Mouse (Mus musculus): ENCODE results near the gene Metap1. TPM values are rescaled to one million over a fixed set of nuclear protein-coding genes. Genes with fewer than 3 reads are reported as not detected.

Gene Metap1
- total RNA-seq (2014; rRNA removed) (50.7 and 60.4 TPM in 2 replicates), polyA plus RNA-seq (2015; fragmentation: Nextera tagmentation; extraction: Ambion mirVana) (49.8 and 51.0 TPM in 2 replicates)

DNA sequence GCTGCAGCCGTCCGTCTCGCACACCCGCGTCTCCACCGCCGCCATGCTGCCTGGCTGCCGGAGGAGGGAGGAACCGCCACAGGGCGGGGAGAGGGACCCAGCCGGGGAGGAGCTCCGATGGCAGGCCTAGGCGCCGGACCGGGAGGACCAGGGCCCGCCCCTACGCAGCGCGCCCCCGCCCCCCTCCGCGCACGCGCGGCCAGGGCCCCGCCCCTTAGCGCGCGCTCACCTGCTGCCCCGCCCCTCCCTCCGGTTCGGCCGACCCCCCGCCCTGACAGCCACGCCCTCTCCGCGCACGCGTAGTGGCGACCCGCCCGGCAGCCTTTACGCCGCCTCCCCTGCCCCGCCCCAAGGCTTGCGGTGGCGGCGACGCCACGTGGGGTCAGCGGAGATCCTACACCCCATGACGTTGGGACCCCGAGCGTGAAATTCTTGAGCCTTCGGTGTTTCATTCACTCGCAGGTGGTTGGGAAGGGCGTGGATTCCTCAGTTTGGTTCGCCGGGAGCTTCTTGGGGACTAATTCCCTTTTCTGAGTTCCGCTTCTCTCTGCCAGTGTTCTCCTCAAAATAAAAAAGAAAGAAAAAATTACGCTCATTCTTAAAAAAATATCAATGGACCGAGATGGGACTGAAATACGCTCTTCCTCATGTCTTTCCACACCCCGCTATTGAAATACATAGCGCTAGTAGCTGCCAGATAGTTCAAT lies at the start of gene Metap1:
Gene Metap1 (minus strand): TSS at position 189 of the 707 bp plus-strand sequence.
- H3K4me3 ChIP-seq (ENCODE audit: low read depth, low read length) = peak within 1 kb of the TSS; percentile 93
- no peaks in the 10 kb centered on the region for H3K27me3 ChIP-seq (ENCODE audit: insufficient read depth, low read length)
- 2% methylated on average over 41 of the region's 65 CpGs for WGBS
- H3K4me1 ChIP-seq (ENCODE audit: insufficient read depth, low read length) = no peaks in the 10 kb centered on the region; the same call in 1 of the 2 replicates
- H3K36me3 ChIP-seq (ENCODE audit: insufficient read depth, low read length) = no peaks in the 10 kb centered on the region
- TF ChIP-seq CTCF (IDR thresholded peaks at IDR 0.05) = peak; percentile 20; the same call in 1 of the 2 replicates
- no peaks in the 10 kb centered on the region for H3K9me3 ChIP-seq (ENCODE audit: low read length)
- peak within 1 kb of the TSS; percentile 86 for H3K9ac ChIP-seq (replicated peaks; ENCODE audit: low read length, poor library complexity, severe bottlenecking)
- ATAC-seq (ENCODE audit: low FRiP score) (peak; percentile 97), DNase-seq (ENCODE audit: low spot score) (peak; percentile 96)
- H3K4me2 ChIP-seq (ENCODE audit: low read depth, low read length, poor library complexity, severe bottlenecking) = peak within 1 kb of the TSS; percentile 79
- H3K27ac ChIP-seq (ENCODE audit: low read depth, low read length) = peak within 1 kb of the TSS; percentile 57

DNA sequence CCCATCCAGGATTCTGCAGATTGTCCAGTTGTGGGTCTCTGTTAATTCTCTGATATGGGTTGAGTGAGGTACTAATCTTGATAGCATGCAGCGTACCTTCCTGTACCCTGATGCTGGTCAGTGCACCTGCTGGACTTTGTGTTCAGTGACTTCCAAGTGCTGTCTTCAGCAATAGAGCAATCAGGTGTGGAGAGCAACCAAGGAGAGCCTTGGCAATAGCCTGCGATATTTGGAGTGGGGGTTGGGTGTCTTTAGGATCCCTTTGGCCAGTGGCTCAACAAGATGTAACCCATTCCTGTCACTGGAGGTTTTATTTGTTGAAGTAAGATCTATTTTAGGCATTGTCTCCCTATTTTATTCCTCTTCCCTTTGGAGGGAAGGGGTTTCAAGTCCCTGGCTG lies 46.7 kb upstream of the Metap1 start:
- Histone ChIP-seq H3K9me3 (ENCODE audit: low read length) (no peaks in the 10 kb centered on the region), H3K36me3 (ENCODE audit: insufficient read depth, low read length) (no peaks in the 10 kb centered on the region), H3K4me3 (ENCODE audit: low read depth, low read length) (no peak overlapping the region), H3K4me1 (ENCODE audit: insufficient read depth, low read length) (no peaks in the 10 kb centered on the region), H3K9ac (replicated peaks; ENCODE audit: low read length, poor library complexity, severe bottlenecking) (no peak overlapping the region), H3K27me3 (ENCODE audit: insufficient read depth, low read length) (no peaks in the 10 kb centered on the region), H3K4me2 (ENCODE audit: low read depth, low read length, poor library complexity, severe bottlenecking) (no peak overlapping the region), H3K27ac (ENCODE audit: low read depth, low read length) (no peak overlapping the region)
- ATAC-seq (ENCODE audit: low FRiP score) = no peak
- no peak for TF ChIP-seq CTCF (IDR thresholded peaks at IDR 0.05)
- WGBS = 98% methylated on average over 2 of the region's 2 CpGs
- DNase-seq (ENCODE audit: low spot score) = no peak

DNA sequence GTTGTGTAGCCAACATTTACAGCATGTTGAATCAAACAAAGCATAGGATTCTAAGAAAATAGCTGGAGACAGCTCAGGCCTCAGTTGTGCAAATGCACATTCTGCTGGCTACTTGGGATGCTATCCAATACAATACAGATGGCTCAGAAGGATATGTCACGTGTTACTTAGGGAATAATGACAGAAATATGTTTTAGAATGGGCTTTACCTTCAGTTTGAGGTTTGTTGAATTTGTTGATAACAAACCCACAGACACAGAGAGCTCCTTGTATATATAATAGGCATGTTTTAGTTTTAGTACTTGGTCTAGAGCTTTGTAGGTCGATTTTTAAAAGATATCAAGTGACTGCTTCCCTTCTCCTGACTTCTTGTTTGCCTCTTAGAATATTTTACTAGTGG lies 43.4 kb upstream of the Metap1 start:
- H3K27ac ChIP-seq (ENCODE audit: low read depth, low read length) = no peak overlapping the region
- no peak for DNase-seq (ENCODE audit: low spot score)
- H3K4me2 ChIP-seq (ENCODE audit: low read depth, low read length, poor library complexity, severe bottlenecking) = no peak overlapping the region
- no peak overlapping the region for H3K4me3 ChIP-seq (ENCODE audit: low read depth, low read length)
- no peaks in the 10 kb centered on the region for H3K9me3 ChIP-seq (ENCODE audit: low read length)
- no peaks in the 10 kb centered on the region for H3K27me3 ChIP-seq (ENCODE audit: insufficient read depth, low read length)
- ATAC-seq (ENCODE audit: low FRiP score) = no peak
- no peaks in the 10 kb centered on the region for H3K4me1 ChIP-seq (ENCODE audit: insufficient read depth, low read length)
- no peak overlapping the region for H3K9ac ChIP-seq (replicated peaks; ENCODE audit: low read length, poor library complexity, severe bottlenecking)
- 70% methylated on average over 2 of the region's 2 CpGs for WGBS
- TF ChIP-seq CTCF (IDR thresholded peaks at IDR 0.05) = no peak
- H3K36me3 ChIP-seq (ENCODE audit: insufficient read depth, low read length) = no peaks in the 10 kb centered on the region

DNA sequence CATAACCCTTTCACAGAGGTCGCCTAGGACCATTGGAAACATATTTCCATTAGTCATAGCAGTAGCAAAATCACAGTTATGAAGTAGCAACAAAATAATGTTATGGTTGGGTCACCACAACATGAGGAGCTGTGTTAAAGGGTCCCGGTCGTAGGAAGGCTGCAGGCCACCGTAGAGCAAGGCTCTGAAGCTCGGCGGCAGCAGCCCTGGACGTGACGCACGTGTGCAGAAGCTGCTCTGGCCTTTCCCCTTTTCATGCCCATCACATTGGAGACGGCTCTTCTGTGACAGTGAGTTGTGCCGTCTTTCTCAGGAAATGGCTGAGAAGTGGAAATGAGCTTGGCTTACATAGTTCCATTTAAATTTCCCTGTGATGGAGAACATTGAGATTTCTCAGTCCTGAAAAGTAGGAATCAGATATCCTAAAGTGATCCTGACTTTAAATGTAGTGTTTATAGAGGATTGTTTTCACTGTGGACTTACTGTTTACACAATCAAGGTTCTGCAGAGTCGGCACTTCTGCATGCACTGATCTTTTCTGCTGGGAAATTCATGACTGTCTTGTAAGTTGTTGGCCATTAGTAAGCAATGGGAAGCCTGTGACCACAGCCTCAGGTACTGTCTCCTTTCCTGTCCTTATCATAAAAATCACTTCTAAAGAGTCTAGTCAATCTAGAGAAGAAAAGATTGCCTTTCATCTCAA lies 42.3 kb upstream of the Metap1 start:
- H3K27me3 ChIP-seq (ENCODE audit: insufficient read depth, low read length) = no peaks in the 10 kb centered on the region
- WGBS = 58% methylated on average over 12 of the region's 12 CpGs
- ATAC-seq (ENCODE audit: low FRiP score) = no peak

DNA sequence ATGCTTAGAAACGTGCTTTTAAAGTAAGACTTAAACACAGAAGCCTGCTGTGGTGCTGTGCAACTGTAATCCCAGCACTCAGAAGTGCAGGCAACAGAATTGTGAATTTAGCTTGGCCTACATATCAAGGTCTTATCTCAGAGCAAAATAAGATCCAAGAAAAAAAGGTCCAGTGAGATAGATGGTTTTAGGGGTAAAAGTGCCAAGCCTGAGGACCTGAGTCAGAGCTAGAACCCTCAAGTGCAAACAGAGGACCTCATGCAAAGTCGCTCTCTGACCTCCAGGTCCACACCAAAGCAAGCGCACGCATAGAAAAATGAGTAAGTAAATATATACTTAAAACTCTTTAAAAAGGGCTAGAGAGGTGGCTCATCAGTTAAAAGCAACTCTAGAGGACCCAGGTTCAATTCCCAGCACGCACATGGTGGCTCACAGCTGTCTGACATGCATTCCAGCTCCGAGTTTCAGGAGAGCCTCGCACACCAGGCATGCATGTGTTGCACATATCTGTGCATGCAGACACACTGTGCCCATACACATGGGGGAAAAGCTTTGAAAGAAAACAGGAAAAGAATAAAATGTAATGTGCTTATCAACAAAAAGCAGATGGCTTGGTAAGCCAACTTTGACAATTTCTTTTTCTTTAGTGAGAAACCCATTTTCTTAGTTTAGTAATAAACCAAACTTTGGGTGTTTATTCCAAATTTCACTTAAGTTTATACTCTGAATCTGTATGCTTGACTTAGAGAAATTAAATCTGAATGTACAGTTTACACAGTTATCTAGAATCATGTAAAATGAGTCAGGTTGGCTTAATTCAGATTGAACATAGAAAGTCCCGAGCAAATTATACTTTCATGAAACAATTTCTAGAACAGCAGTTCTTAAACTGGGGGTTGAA lies 41.5 kb upstream of the Metap1 start:
- no peaks in the 10 kb centered on the region for H3K27me3 ChIP-seq (ENCODE audit: insufficient read depth, low read length)
- H3K9ac ChIP-seq (replicated peaks; ENCODE audit: low read length, poor library complexity, severe bottlenecking) = no peak overlapping the region
- H3K9me3 ChIP-seq (ENCODE audit: low read length) = no peaks in the 10 kb centered on the region
- WGBS = 77% methylated on average over 8 of the region's 8 CpGs
- no peaks in the 10 kb centered on the region for H3K36me3 ChIP-seq (ENCODE audit: insufficient read depth, low read length)
- H3K4me2 ChIP-seq (ENCODE audit: low read depth, low read length, poor library complexity, severe bottlenecking) = no peak overlapping the region
- DNase-seq (ENCODE audit: low spot score) (no peak), ATAC-seq (ENCODE audit: low FRiP score) (no peak)
- no peaks in the 10 kb centered on the region for H3K4me1 ChIP-seq (ENCODE audit: insufficient read depth, low read length)
- H3K27ac ChIP-seq (ENCODE audit: low read depth, low read length) = no peak overlapping the region
- no peak overlapping the region for H3K4me3 ChIP-seq (ENCODE audit: low read depth, low read length)
- no peak for TF ChIP-seq CTCF (IDR thresholded peaks at IDR 0.05)

More for the DNA sequence above, 42.3 kb upstream of the Metap1 start:
- Histone ChIP-seq H3K4me1 (ENCODE audit: insufficient read depth, low read length) (no peaks in the 10 kb centered on the region), H3K4me3 (ENCODE audit: low read depth, low read length) (no peak overlapping the region), H3K4me2 (ENCODE audit: low read depth, low read length, poor library complexity, severe bottlenecking) (no peak overlapping the region), H3K27ac (ENCODE audit: low read depth, low read length) (no peak overlapping the region), H3K36me3 (ENCODE audit: insufficient read depth, low read length) (no peaks in the 10 kb centered on the region), H3K9me3 (ENCODE audit: low read length) (no peaks in the 10 kb centered on the region), H3K9ac (replicated peaks; ENCODE audit: low read length, poor library complexity, severe bottlenecking) (no peak overlapping the region)
- DNase-seq (ENCODE audit: low spot score) = no peak
- no peak for TF ChIP-seq CTCF (IDR thresholded peaks at IDR 0.05)
